Comparison of ENCODE assay signal across 8 mouse cellular contexts in genomic region chr7:141041661-141042060, GRCm38 (mm10). TPM values are rescaled to one million over a fixed set of nuclear protein-coding genes. Genes with fewer than 3 reads are reported as not detected.
DNase-seq lines count a peak whose midpoint lies in the region; ATAC-seq and TF ChIP-seq lines count a peak whose summit lies in the region.

No protein-coding gene starts in this region.

- H3K27ac ChIP-seq in hindbrain, embryonic 13.5 days, result peak overlapping the region; percentile 60
- peak overlapping the region; percentile 90 for H3K27ac ChIP-seq in limb, embryonic 13.5 days
- H3K27ac ChIP-seq in midbrain, embryonic 14.5 days (replicated peaks; ENCODE audit: low read depth, low read length), result 0 out of 2 replicates have a peak overlapping the region, but pooled peaks have one; percentile 52

- no peaks in the 10 kb centered on the region for H3K4me1 ChIP-seq in hindbrain, embryonic 13.5 days (replicated peaks)
- H3K4me1 ChIP-seq in limb, embryonic 13.5 days, result peaks cover 27% of the 10 kb centered on the region
- H3K4me1 ChIP-seq in midbrain, embryonic 14.5 days (ENCODE audit: control insufficient read depth, insufficient read depth, low read length), result no peaks in the 10 kb centered on the region

- DNase-seq in adrenal gland, adult (ENCODE audit: inconsistent age in 2 of 2, low spot score in 1 of 2), result peak; percentile 77 to 82
- DNase-seq in brain, embryonic 14.5 days (ENCODE audit: low read depth), result peak; percentile 86
- peak; percentile 64 to 71 for DNase-seq in gastrocnemius, adult 8-10 months (ENCODE audit: low spot score in 2 of 2)
- DNase-seq in midbrain, embryonic 14.5 days, result peak; percentile 73
- no peak for DNase-seq in c-Kit-positive CD71-positive TER-119-positive erythroid progenitor cells, embryonic 14.5 days (ENCODE audit: low spot score)

- no peaks in the 10 kb centered on the region for H3K36me3 ChIP-seq in hindbrain, embryonic 13.5 days
- no peaks in the 10 kb centered on the region for H3K36me3 ChIP-seq in limb, embryonic 13.5 days
- no peaks in the 10 kb centered on the region for H3K36me3 ChIP-seq in midbrain, embryonic 14.5 days (ENCODE audit: control insufficient read depth, insufficient read depth, low read length)

- H3K4me3 ChIP-seq in hindbrain, embryonic 13.5 days, result no peak overlapping the region
- H3K4me3 ChIP-seq in limb, embryonic 13.5 days, result no peak overlapping the region
- no peak overlapping the region for H3K4me3 ChIP-seq in midbrain, embryonic 14.5 days (replicated peaks; ENCODE audit: low read depth, low read length)

- 31% methylated on average over 5 of the region's 5 CpGs for WGBS in hindbrain, embryonic 13.5 days
- WGBS in limb, embryonic 13.5 days, result 10% methylated on average over 5 of the region's 5 CpGs
- WGBS in midbrain, embryonic 14.5 days, result 26% methylated on average over 5 of the region's 5 CpGs

- ATAC-seq in hindbrain, embryonic 13.5 days (ENCODE audit: low FRiP score), result peak; percentile 81; the same call in 1 of the 2 replicates
- peak; percentile 80 for ATAC-seq in limb, embryonic 13.5 days (ENCODE audit: low FRiP score, low read depth)
- ATAC-seq in midbrain, embryonic 14.5 days (ENCODE audit: low FRiP score, low TSS enrichment), result no peak
- no peak for ATAC-seq in activated CD4-positive, CD25-positive, alpha-beta regulatory T cell, adult 4 months

- no peak overlapping the region for H3K9ac ChIP-seq in hindbrain, embryonic 13.5 days
- no peak overlapping the region for H3K9ac ChIP-seq in limb, embryonic 13.5 days
- H3K9ac ChIP-seq in midbrain, embryonic 14.5 days (replicated peaks; ENCODE audit: low read length), result no peak overlapping the region

- TF ChIP-seq POLR2A in brain, embryonic 14.5 days (IDR thresholded peaks at IDR 0.05; ENCODE audit: borderline replicate concordance, extremely low read depth, insufficient read depth, insufficient read length, poor library complexity, severe bottlenecking), result no peak

- H3K27me3 ChIP-seq in hindbrain, embryonic 13.5 days, result no peaks in the 10 kb centered on the region
- no peaks in the 10 kb centered on the region for H3K27me3 ChIP-seq in limb, embryonic 13.5 days
- H3K27me3 ChIP-seq in midbrain, embryonic 14.5 days (ENCODE audit: control insufficient read depth, insufficient read depth, low read length), result no peaks in the 10 kb centered on the region

- no peak for TF ChIP-seq CTCF in brain, embryonic 14.5 days (IDR thresholded peaks at IDR 0.05; ENCODE audit: borderline replicate concordance, extremely low read depth, insufficient read depth, insufficient read length)

- no peak overlapping the region for H3K4me2 ChIP-seq in hindbrain, embryonic 13.5 days
- H3K4me2 ChIP-seq in limb, embryonic 13.5 days (replicated peaks), result 0 out of 2 replicates have a peak overlapping the region, but pooled peaks have one; percentile 9
- no peak overlapping the region for H3K4me2 ChIP-seq in midbrain, embryonic 14.5 days (ENCODE audit: low read length)

- no peaks in the 10 kb centered on the region for H3K9me3 ChIP-seq in hindbrain, embryonic 13.5 days
- H3K9me3 ChIP-seq in limb, embryonic 13.5 days, result no peaks in the 10 kb centered on the region
- no peaks in the 10 kb centered on the region for H3K9me3 ChIP-seq in midbrain, embryonic 14.5 days (ENCODE audit: control insufficient read depth, low read length)

RNA-seq across cellular contexts. Expression of gene Gm17387, which starts 12.7 kb away (rescaled TPM):
- not detected in 2 replicates for polyA plus RNA-seq in brain, embryonic 14.5 days (2012; rRNA removed)
- total RNA-seq in gastrocnemius, adult 8-10 months (2022), result not detected
- not detected in 2 replicates for polyA plus RNA-seq in hindbrain, embryonic 13.5 days (2015; fragmentation: Nextera tagmentation; extraction: Ambion mirVana)
- polyA plus RNA-seq in limb, embryonic 13.5 days (2015; fragmentation: Nextera tagmentation; extraction: Ambion mirVana), result not detected in 2 replicates
- polyA plus RNA-seq in midbrain, embryonic 14.5 days (2014; fragmentation: Nextera tagmentation; extraction: Ambion mirVana), result not detected in 2 replicates
- polyA plus RNA-seq in activated CD4-positive, CD25-positive, alpha-beta regulatory T cell, adult 4 months (2017; shearing (Covaris generic)), result not detected

RNA-seq across cellular contexts. Expression of gene B4galnt4, which starts 19.2 kb away (rescaled TPM):
- 151 and 166 TPM in 2 replicates for polyA plus RNA-seq in brain, embryonic 14.5 days (2012; rRNA removed)
- total RNA-seq in gastrocnemius, adult 8-10 months (2022), result under 1 TPM in 2 of 4 experiments, not detected in 2; 0.20 to 0.59 TPM
- 44.8 and 47.2 TPM in 2 replicates for polyA plus RNA-seq in hindbrain, embryonic 13.5 days (2015; fragmentation: Nextera tagmentation; extraction: Ambion mirVana)
- polyA plus RNA-seq in limb, embryonic 13.5 days (2015; fragmentation: Nextera tagmentation; extraction: Ambion mirVana), result 21.5 and 26.9 TPM in 2 replicates
- polyA plus RNA-seq in midbrain, embryonic 14.5 days (2014; fragmentation: Nextera tagmentation; extraction: Ambion mirVana), result 44.1 and 56.0 TPM in 2 replicates
- polyA plus RNA-seq in activated CD4-positive, CD25-positive, alpha-beta regulatory T cell, adult 4 months (2017; shearing (Covaris generic)), result 10 to 100 TPM in 1 of 2 experiments, 1 to 10 TPM in 1; 6.4 to 11.9 TPM

RNA-seq across cellular contexts. Expression of gene Ifitm6, which starts 23.9 kb away (rescaled TPM):
- 0.73 and 0.77 TPM in 2 replicates for polyA plus RNA-seq in brain, embryonic 14.5 days (2012; rRNA removed)
- total RNA-seq in gastrocnemius, adult 8-10 months (2022), result not detected
- 0.53 TPM in 2 replicates for polyA plus RNA-seq in hindbrain, embryonic 13.5 days (2015; fragmentation: Nextera tagmentation; extraction: Ambion mirVana)
- 0.31 TPM in 1 of 2 replicates, not detected in the other for polyA plus RNA-seq in limb, embryonic 13.5 days (2015; fragmentation: Nextera tagmentation; extraction: Ambion mirVana)
- 0.34 and 0.35 TPM in 2 replicates for polyA plus RNA-seq in midbrain, embryonic 14.5 days (2014; fragmentation: Nextera tagmentation; extraction: Ambion mirVana)
- under 1 TPM; 0.70 to 0.92 TPM for polyA plus RNA-seq in activated CD4-positive, CD25-positive, alpha-beta regulatory T cell, adult 4 months (2017; shearing (Covaris generic))

RNA-seq across cellular contexts. Expression of gene Ifitm3, which starts 31.1 kb away (rescaled TPM):
- 13.0 and 26.1 TPM in 2 replicates for polyA plus RNA-seq in brain, embryonic 14.5 days (2012; rRNA removed)
- 10 to 100 TPM; 20.8 to 38.8 (median 27.1) TPM for total RNA-seq in gastrocnemius, adult 8-10 months (2022)
- 29.0 and 29.1 TPM in 2 replicates for polyA plus RNA-seq in hindbrain, embryonic 13.5 days (2015; fragmentation: Nextera tagmentation; extraction: Ambion mirVana)
- polyA plus RNA-seq in limb, embryonic 13.5 days (2015; fragmentation: Nextera tagmentation; extraction: Ambion mirVana), result 121 and 130 TPM in 2 replicates
- 18.8 and 66.5 TPM in 2 replicates for polyA plus RNA-seq in midbrain, embryonic 14.5 days (2014; fragmentation: Nextera tagmentation; extraction: Ambion mirVana)
- 10 to 100 TPM; 17.0 to 23.4 TPM for polyA plus RNA-seq in activated CD4-positive, CD25-positive, alpha-beta regulatory T cell, adult 4 months (2017; shearing (Covaris generic))

RNA-seq across cellular contexts. Expression of gene Pkp3, which starts 36.4 kb away (rescaled TPM):
- 2.5 and 2.9 TPM in 2 replicates for polyA plus RNA-seq in brain, embryonic 14.5 days (2012; rRNA removed)
- not detected for total RNA-seq in gastrocnemius, adult 8-10 months (2022)
- 0.27 and 0.32 TPM in 2 replicates for polyA plus RNA-seq in hindbrain, embryonic 13.5 days (2015; fragmentation: Nextera tagmentation; extraction: Ambion mirVana)
- polyA plus RNA-seq in limb, embryonic 13.5 days (2015; fragmentation: Nextera tagmentation; extraction: Ambion mirVana), result 23.9 and 25.5 TPM in 2 replicates
- polyA plus RNA-seq in midbrain, embryonic 14.5 days (2014; fragmentation: Nextera tagmentation; extraction: Ambion mirVana), result not detected in 2 replicates
- 100 to 1,000 TPM; 365 to 380 TPM for polyA plus RNA-seq in activated CD4-positive, CD25-positive, alpha-beta regulatory T cell, adult 4 months (2017; shearing (Covaris generic))

Comparison
In these comparisons a context has a peak if more than half of its experiments do, and no peak if none do; other contexts are left out.
1. ATAC-seq: peak in hindbrain, embryonic 13.5 days (single experiment) and limb, embryonic 13.5 days (single experiment); none in midbrain, embryonic 14.5 days (single experiment) and activated CD4-positive, CD25-positive, alpha-beta regulatory T cell, adult 4 months (single experiment).
2. Peak in every context shown above with its lines, with median percentiles within 50 percentile points of each other: H3K27ac ChIP-seq.